Comparison of ENCODE assay signal across 21 mouse cellular contexts in the genomic region with DNA sequence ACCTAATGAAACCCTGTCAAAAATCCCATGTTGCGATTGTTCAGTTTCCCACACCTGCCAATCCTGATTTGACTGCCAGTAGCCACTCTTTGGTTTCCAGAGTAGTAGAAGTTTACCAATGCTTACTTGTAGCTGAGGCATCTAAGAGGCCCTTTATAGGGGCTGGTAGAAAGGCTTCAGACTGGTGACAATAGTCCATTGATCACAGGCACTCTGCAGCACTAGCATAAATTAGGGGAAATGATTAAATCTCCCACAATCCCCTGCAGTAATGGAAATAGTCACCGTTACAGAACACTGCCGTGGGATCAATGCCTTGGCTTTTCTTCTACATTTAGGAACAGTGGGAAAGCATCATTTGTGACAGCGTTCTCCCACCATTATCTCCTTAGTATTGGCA.
DNase-seq lines count a peak whose midpoint lies in the region; ATAC-seq and TF ChIP-seq lines count a peak whose summit lies in the region.
"Had no signal": no experiment of that assay in that cellular context is flagged by ENCODE, and none has a peak within 500 bp of the region (broad histone marks: within the 10 kb centered on the region; RNA-seq: fewer than 3 reads in every experiment).

No protein-coding gene starts in this region.

- no peaks in the 10 kb centered on the region; the same call in 1 of the 2 replicates for H3K36me3 ChIP-seq in forebrain, embryonic 11.5 days (ENCODE audit: control insufficient read depth, insufficient read depth, low read length)
- H3K36me3 ChIP-seq in forebrain, embryonic 16.5 days (ENCODE audit: control insufficient read depth, insufficient read depth) = no peaks in the 10 kb centered on the region
- no peaks in the 10 kb centered on the region for H3K36me3 ChIP-seq in hindbrain, embryonic 13.5 days
- no peaks in the 10 kb centered on the region for H3K36me3 ChIP-seq in hindbrain, postnatal 0 days (ENCODE audit: insufficient read depth, low read length)
- no peaks in the 10 kb centered on the region for H3K36me3 ChIP-seq in midbrain, embryonic 12.5 days
- no peaks in the 10 kb centered on the region for H3K36me3 ChIP-seq in midbrain, embryonic 13.5 days

- TF ChIP-seq CTCF in hindbrain, postnatal 0 days (IDR thresholded peaks at IDR 0.05; ENCODE audit: low read depth) = no peak

- peaks cover 3% of the 10 kb centered on the region; the same call in 1 of the 2 replicates for H3K4me1 ChIP-seq in forebrain, embryonic 11.5 days (replicated peaks; ENCODE audit: control insufficient read depth, insufficient read depth, low read length)
- peaks cover 19% of the 10 kb centered on the region for H3K4me1 ChIP-seq in forebrain, embryonic 16.5 days (replicated peaks; ENCODE audit: control insufficient read depth, insufficient read depth, low read length)
- peaks cover 23% of the 10 kb centered on the region for H3K4me1 ChIP-seq in hindbrain, embryonic 13.5 days (replicated peaks)
- H3K4me1 ChIP-seq in hindbrain, postnatal 0 days (ENCODE audit: insufficient read depth, low read length) = no peaks in the 10 kb centered on the region; the same call in 1 of the 2 replicates
- peaks cover 10% of the 10 kb centered on the region for H3K4me1 ChIP-seq in midbrain, embryonic 12.5 days
- peaks cover 20% of the 10 kb centered on the region for H3K4me1 ChIP-seq in midbrain, embryonic 13.5 days (replicated peaks)
- H3K4me1 ChIP-seq: embryonic facial prominence, embryonic 12.5 days; heart, embryonic 12.5 days had no signal

- no peak overlapping the region for H3K4me3 ChIP-seq in forebrain, embryonic 11.5 days (ENCODE audit: low read depth, low read length)
- no peak overlapping the region for H3K4me3 ChIP-seq in forebrain, embryonic 16.5 days (replicated peaks; ENCODE audit: low read length)
- no peak overlapping the region for H3K4me3 ChIP-seq in hindbrain, embryonic 13.5 days
- no peak overlapping the region for H3K4me3 ChIP-seq in hindbrain, postnatal 0 days (ENCODE audit: low read length)
- no peak overlapping the region for H3K4me3 ChIP-seq in midbrain, embryonic 12.5 days
- H3K4me3 ChIP-seq in midbrain, embryonic 13.5 days (replicated peaks) = no peak overlapping the region
- H3K4me3 ChIP-seq: embryonic facial prominence, embryonic 12.5 days; forebrain, embryonic 13.5 days; heart, embryonic 12.5 days; hindbrain, embryonic 10.5 days had no signal

- DNase-seq in forebrain, embryonic 11.5 days (ENCODE audit: low spot score) = no peak
- DNase-seq in hindbrain, postnatal 0 days (ENCODE audit: low spot score) = no peak
- DNase-seq in left cerebral cortex, postnatal 25 days (ENCODE audit: low spot score in 2 of 2) = no peak
- DNase-seq: adrenal gland, adult 8-10 months; adrenal gland, postnatal 36 days; B cell, adult 2 months; cerebellum, adult 11-12 months; cerebellum, adult 9-10 months; cerebellum, postnatal 25 days; gastrocnemius, postnatal 14 days had no signal

- no peak overlapping the region for H3K4me2 ChIP-seq in forebrain, embryonic 11.5 days (ENCODE audit: low read depth, low read length, severe bottlenecking)
- no peak overlapping the region for H3K4me2 ChIP-seq in forebrain, embryonic 16.5 days (ENCODE audit: low read length)
- no peak overlapping the region for H3K4me2 ChIP-seq in hindbrain, embryonic 13.5 days
- no peak overlapping the region for H3K4me2 ChIP-seq in hindbrain, postnatal 0 days (ENCODE audit: low read depth, low read length)
- no peak overlapping the region for H3K4me2 ChIP-seq in midbrain, embryonic 12.5 days (replicated peaks)
- H3K4me2 ChIP-seq in midbrain, embryonic 13.5 days (replicated peaks) = no peak overlapping the region
- H3K4me2 ChIP-seq: embryonic facial prominence, embryonic 12.5 days; forebrain, embryonic 13.5 days; heart, embryonic 12.5 days had no signal

- no peak overlapping the region for H3K9ac ChIP-seq in forebrain, embryonic 11.5 days (ENCODE audit: low read length)
- H3K9ac ChIP-seq in forebrain, embryonic 16.5 days (replicated peaks; ENCODE audit: low read depth, low read length) = no peak overlapping the region
- H3K9ac ChIP-seq in hindbrain, embryonic 13.5 days = no peak overlapping the region
- no peak overlapping the region for H3K9ac ChIP-seq in hindbrain, postnatal 0 days (replicated peaks; ENCODE audit: low read length)
- H3K9ac ChIP-seq in midbrain, embryonic 12.5 days (replicated peaks) = no peak overlapping the region
- no peak overlapping the region for H3K9ac ChIP-seq in midbrain, embryonic 13.5 days (replicated peaks)
- H3K9ac ChIP-seq: embryonic facial prominence, embryonic 12.5 days; forebrain, embryonic 13.5 days; heart, embryonic 12.5 days had no signal

- no peak overlapping the region for H3K27ac ChIP-seq in forebrain, embryonic 11.5 days (ENCODE audit: low read depth, low read length)
- no peak overlapping the region for H3K27ac ChIP-seq in forebrain, embryonic 16.5 days (ENCODE audit: low read length)
- peak overlapping the region; percentile 23; the same call in 1 of the 2 replicates for H3K27ac ChIP-seq in hindbrain, embryonic 13.5 days
- H3K27ac ChIP-seq in hindbrain, postnatal 0 days = no peak overlapping the region
- 0 out of 2 replicates have a peak overlapping the region, but pooled peaks have one; percentile 2 for H3K27ac ChIP-seq in midbrain, embryonic 12.5 days (replicated peaks)
- no peak overlapping the region for H3K27ac ChIP-seq in midbrain, embryonic 13.5 days
- H3K27ac ChIP-seq: embryonic facial prominence, embryonic 12.5 days; forebrain, embryonic 13.5 days; hindbrain, embryonic 10.5 days had no signal

- intact Hi-C loops in left cerebral cortex, postnatal 25 days (cut with DNase I) = no loop called here

- WGBS in forebrain, embryonic 11.5 days = 66% methylated on average over 4 of the region's 4 CpGs
- WGBS in forebrain, embryonic 16.5 days = 24% methylated on average over 4 of the region's 4 CpGs
- 48% methylated on average over 4 of the region's 4 CpGs for whole genome bisulfite sequencing in hindbrain, embryonic 13.5 days
- 61% methylated on average over 4 of the region's 4 CpGs for WGBS in hindbrain, postnatal 0 days
- WGBS in midbrain, embryonic 12.5 days = 57% methylated on average over 4 of the region's 4 CpGs
- WGBS in midbrain, embryonic 13.5 days = 51% methylated on average over 4 of the region's 4 CpGs

- no peaks in the 10 kb centered on the region for H3K9me3 ChIP-seq in forebrain, embryonic 11.5 days (ENCODE audit: control insufficient read depth, low read length)
- no peaks in the 10 kb centered on the region for H3K9me3 ChIP-seq in forebrain, embryonic 16.5 days (ENCODE audit: control insufficient read depth, low read length)
- no peaks in the 10 kb centered on the region for H3K9me3 ChIP-seq in hindbrain, embryonic 13.5 days
- no peaks in the 10 kb centered on the region for H3K9me3 ChIP-seq in hindbrain, postnatal 0 days (ENCODE audit: low read length)
- no peaks in the 10 kb centered on the region for H3K9me3 ChIP-seq in midbrain, embryonic 12.5 days
- no peaks in the 10 kb centered on the region for H3K9me3 ChIP-seq in midbrain, embryonic 13.5 days
- H3K9me3 ChIP-seq: embryonic facial prominence, embryonic 12.5 days; forebrain, embryonic 13.5 days; heart, embryonic 12.5 days; hindbrain, embryonic 10.5 days had no signal

- no peaks in the 10 kb centered on the region for H3K27me3 ChIP-seq in forebrain, embryonic 11.5 days (ENCODE audit: control insufficient read depth, insufficient read depth, low read length)
- no peaks in the 10 kb centered on the region for H3K27me3 ChIP-seq in forebrain, embryonic 16.5 days (replicated peaks; ENCODE audit: control insufficient read depth, insufficient read depth, low read length)
- no peaks in the 10 kb centered on the region for H3K27me3 ChIP-seq in hindbrain, embryonic 13.5 days
- no peaks in the 10 kb centered on the region for H3K27me3 ChIP-seq in hindbrain, postnatal 0 days (ENCODE audit: insufficient read depth, low read length)
- no peaks in the 10 kb centered on the region for H3K27me3 ChIP-seq in midbrain, embryonic 12.5 days
- no peaks in the 10 kb centered on the region for H3K27me3 ChIP-seq in midbrain, embryonic 13.5 days
- H3K27me3 ChIP-seq: embryonic facial prominence, embryonic 12.5 days; forebrain, embryonic 13.5 days; heart, embryonic 12.5 days had no signal

- 0 out of 2 replicates have a peak, but pooled peaks have one; percentile 42 for ATAC-seq in forebrain, embryonic 11.5 days (replicated peaks; ENCODE audit: low FRiP score)
- no peak for ATAC-seq in forebrain, embryonic 16.5 days
- ATAC-seq in hindbrain, embryonic 13.5 days (ENCODE audit: low FRiP score) = 0 out of 2 replicates have a peak, but pooled peaks have one; percentile 28
- ATAC-seq in hindbrain, postnatal 0 days = no peak
- peak; percentile 50; the same call in 1 of the 2 replicates for ATAC-seq in midbrain, embryonic 12.5 days (ENCODE audit: low FRiP score, low read depth)
- ATAC-seq in midbrain, embryonic 13.5 days = no peak
- ATAC-seq: CD4-positive, CD25-positive, alpha-beta regulatory T cell, adult 4 months; forebrain, embryonic 13.5 days; inflammation-experienced regulatory T-cells, adult 6 months; intestine, postnatal 0 days had no signal

Comparison
In these comparisons a context has a peak if more than half of its experiments do, and no peak if none do; other contexts are left out.
1. ATAC-seq: peak in forebrain, embryonic 11.5 days (single experiment), hindbrain, embryonic 13.5 days (single experiment) and midbrain, embryonic 12.5 days (single experiment); none in forebrain, embryonic 16.5 days (single experiment), hindbrain, postnatal 0 days (single experiment) and midbrain, embryonic 13.5 days (single experiment).
2. H3K27ac ChIP-seq: peak in hindbrain, embryonic 13.5 days (single experiment) and midbrain, embryonic 12.5 days (single experiment); none in forebrain, embryonic 11.5 days (single experiment), forebrain, embryonic 16.5 days (single experiment), hindbrain, postnatal 0 days (single experiment) and midbrain, embryonic 13.5 days (single experiment).